Mouse (Mus musculus) embryonic facial prominence, embryonic 15.5 days (tissue): ENCODE measurements at regions not wholly inside any gene's neighbourhood (a gene's known extent, or its start where the extent isn't known, plus 50 kb on each side); places are given as distances from the start of the nearest gene placed in this dataset.
A peak's percentile ranks its signal among the peaks of the same experiment; 100 is the strongest.
"Not testable (repeated sequence)": the region's sequence is repeated elsewhere in the genome, so short reads cannot be mapped to it uniquely, and the experiment has no call there.

Experiments used
- ATAC-seq: fragments of 200-750 bp; cut with Nextera tagmentation; 2 replicates; pipeline ENCODE4 v1.8.0; 2017; ENCODE audit warnings: low read depth, moderate TSS enrichment; ENCODE audit not compliant: insufficient number of reproducible peaks, low FRiP score, low TSS enrichment
- H3K27ac ChIP-seq: fragments of 300-500 bp; sonication (generic); replicated peaks from 2 replicates; pipeline ENCODE4 v1.5.1; 2015; ENCODE audit warnings: mild to moderate bottlenecking, inconsistent platforms
- H3K27me3 ChIP-seq: fragments of 300-500 bp; sonication (generic); 2 replicates; pipeline ENCODE4 v1.6.1; 2015; ENCODE audit warnings: inconsistent platforms
- H3K36me3 ChIP-seq: fragments of 300-500 bp; sonication (generic); 2 replicates; pipeline ENCODE4 v1.6.1; 2015; ENCODE audit warnings: mild to moderate bottlenecking, inconsistent platforms
- H3K4me1 ChIP-seq: fragments of 300-500 bp; sonication (generic); 2 replicates; pipeline ENCODE4 v1.6.1; 2015; ENCODE audit warnings: inconsistent platforms
- H3K4me2 ChIP-seq: fragments of 300-500 bp; sonication (generic); replicated peaks from 2 replicates; pipeline ENCODE4 v1.6.1; 2015; ENCODE audit warnings: mild to moderate bottlenecking, inconsistent platforms
- H3K4me3 ChIP-seq: fragments of 300-500 bp; sonication (generic); replicated peaks from 2 replicates; pipeline ENCODE4 v1.5.1; 2015; ENCODE audit warnings: mild to moderate bottlenecking, inconsistent platforms
- H3K9ac ChIP-seq: fragments of 300-500 bp; sonication (generic); 2 replicates; pipeline ENCODE4 v1.6.1; 2015; ENCODE audit warnings: inconsistent platforms
- H3K9me3 ChIP-seq: fragments of 300-500 bp; sonication (generic); replicated peaks from 2 replicates; pipeline ENCODE4 v1.6.1; 2016; ENCODE audit warnings: inconsistent platforms
- WGBS: fragments of 180-500 bp; shearing (Covaris S2); methylation state at CpG from one replicate; pipeline ENCODE4 v1.1.7; 2015; 5-methylcytosine and 5-hydroxymethylcytosine counted together

DNA sequence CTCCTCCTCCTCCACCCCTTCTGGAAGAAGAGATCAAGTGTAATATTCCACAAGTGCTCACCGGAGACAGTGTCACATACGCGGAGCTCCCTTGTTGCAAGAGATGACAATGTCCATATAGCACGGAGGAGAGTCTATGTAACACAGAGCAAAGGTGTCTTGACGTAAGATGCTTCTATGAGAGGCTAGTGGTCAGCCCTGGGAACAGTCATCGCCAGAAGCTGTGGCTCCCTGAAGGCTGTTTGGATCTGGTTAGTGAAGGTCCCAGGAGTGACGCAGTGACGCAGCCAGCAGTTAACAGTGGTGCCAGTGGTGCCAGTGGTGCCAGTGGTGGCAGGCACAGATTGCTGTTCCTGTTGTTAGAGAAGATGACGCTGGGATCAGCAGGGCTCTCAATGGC lies 66.9 kb downstream of the Twistnb start:
- Histone ChIP-seq H3K9ac (no peak overlapping the region), H3K36me3 (no peaks in the 10 kb centered on the region), H3K27ac (no peak overlapping the region), H3K4me1 (no peaks in the 10 kb centered on the region), H3K4me3 (no peak overlapping the region), H3K27me3 (no peaks in the 10 kb centered on the region), H3K9me3 (no peaks in the 10 kb centered on the region), H3K4me2 (no peak overlapping the region)
- 88% methylated on average over 9 of the region's 9 CpGs for WGBS
- no peak for ATAC-seq

DNA sequence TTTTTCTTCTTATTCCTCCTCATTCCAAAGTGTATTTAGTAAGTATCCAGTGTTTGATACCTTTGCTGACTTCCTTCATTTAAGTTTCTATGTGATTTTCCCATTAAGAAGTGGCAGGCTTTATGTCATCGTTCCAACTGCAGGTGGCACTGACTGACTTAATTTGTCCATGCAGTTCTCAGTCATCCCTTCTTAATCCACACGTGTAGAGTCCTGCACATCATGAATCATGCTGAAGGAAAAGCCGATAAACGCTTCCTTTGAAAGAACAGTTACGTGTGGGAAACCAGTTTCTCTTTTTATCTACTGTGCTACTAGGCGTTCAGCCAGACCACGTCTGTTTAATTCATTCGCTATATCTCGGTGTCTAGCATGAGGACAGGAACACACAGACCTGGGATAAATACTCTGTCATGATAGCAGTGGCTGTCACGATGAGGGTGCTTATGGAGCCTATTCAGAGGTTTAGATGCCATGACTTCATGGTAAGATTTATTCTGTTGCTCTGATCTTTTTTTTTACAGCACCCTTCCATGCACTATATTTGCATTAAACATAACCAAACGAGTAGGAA lies 68.0 kb downstream of the Twistnb start:
- no peaks in the 10 kb centered on the region for H3K27me3 ChIP-seq
- no peak overlapping the region for H3K9ac ChIP-seq
- no peak overlapping the region for H3K4me3 ChIP-seq
- H3K9me3 ChIP-seq = no peaks in the 10 kb centered on the region
- no peak overlapping the region for H3K4me2 ChIP-seq
- ATAC-seq = no peak
- H3K4me1 ChIP-seq = no peaks in the 10 kb centered on the region
- H3K36me3 ChIP-seq = no peaks in the 10 kb centered on the region
- no peak overlapping the region for H3K27ac ChIP-seq
- 54% methylated on average over 11 of the region's 11 CpGs for WGBS

DNA sequence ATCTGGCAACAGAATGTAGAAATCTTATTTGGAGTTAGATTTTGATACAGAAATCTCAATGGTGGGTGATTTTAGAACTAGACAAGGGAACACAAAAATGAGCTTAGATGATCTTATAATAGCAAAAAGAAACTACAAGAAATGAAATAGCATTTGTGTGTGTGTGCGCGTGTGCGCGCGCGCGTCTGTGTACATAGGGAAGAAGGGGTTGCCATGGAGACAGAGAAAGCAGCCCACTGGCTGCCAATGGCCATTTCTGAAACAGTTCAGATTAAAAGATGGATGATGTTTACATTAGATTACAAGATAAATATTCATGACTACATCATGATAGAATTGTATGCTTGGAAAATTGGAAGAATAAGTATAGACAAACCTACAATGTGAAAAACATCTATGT lies 112.1 kb downstream of the Twistnb start:
- Histone ChIP-seq H3K4me2 (no peak overlapping the region), H3K9me3 (no peaks in the 10 kb centered on the region), H3K27me3 (no peaks in the 10 kb centered on the region), H3K9ac (no peak overlapping the region), H3K36me3 (no peaks in the 10 kb centered on the region), H3K4me1 (no peaks in the 10 kb centered on the region), H3K27ac (no peak overlapping the region), H3K4me3 (no peak overlapping the region)
- 98% methylated on average over 7 of the region's 7 CpGs for WGBS
- ATAC-seq = no peak

DNA sequence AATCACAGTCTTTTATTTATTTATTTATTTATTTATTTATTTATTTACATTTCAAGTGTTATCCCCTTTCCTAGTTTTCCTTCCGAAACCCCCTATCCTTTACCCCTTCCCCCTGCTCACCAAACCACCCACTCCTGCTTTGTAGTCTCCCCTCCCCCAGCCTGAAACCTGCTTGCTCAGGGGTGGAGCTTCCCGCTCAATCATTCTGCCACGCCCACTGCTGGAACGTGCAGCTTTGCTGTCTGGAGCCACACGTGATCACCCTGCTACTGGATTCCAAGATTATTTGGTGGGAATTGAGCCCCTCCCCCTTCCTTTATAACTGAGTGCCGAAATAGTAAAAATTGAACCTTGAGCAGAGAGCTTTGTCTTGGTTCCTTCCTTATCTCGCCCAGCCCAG lies 122.2 kb downstream of the Twistnb start:
- not testable (repeated sequence) for H3K9me3 ChIP-seq, H3K4me3 ChIP-seq, ATAC-seq, H3K36me3 ChIP-seq, H3K9ac ChIP-seq, H3K4me1 ChIP-seq, H3K4me2 ChIP-seq, H3K27ac ChIP-seq, H3K27me3 ChIP-seq
- WGBS = 48% methylated on average over 7 of the region's 7 CpGs

DNA sequence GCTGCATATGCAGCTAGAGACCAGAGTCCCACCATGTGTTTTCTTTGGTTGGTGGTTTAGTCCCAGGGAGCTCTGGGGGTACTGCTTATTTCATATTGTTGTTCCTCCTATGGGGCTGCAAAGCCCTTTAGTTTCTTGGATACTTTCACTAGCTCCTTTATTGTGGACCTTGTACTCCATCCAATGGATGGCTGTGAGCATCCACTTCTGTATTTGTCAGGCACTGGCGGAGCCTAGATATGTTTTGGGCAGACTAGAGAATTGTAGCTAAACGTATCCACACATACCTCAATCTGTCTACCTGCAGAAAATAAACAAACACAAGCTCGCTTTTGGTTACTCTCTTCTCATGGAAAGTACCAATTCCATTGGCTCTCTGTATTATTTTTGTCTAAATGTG lies 122.8 kb downstream of the Twistnb start:
- H3K9me3 ChIP-seq = no peaks in the 10 kb centered on the region
- H3K27ac ChIP-seq = no peak overlapping the region

DNA sequence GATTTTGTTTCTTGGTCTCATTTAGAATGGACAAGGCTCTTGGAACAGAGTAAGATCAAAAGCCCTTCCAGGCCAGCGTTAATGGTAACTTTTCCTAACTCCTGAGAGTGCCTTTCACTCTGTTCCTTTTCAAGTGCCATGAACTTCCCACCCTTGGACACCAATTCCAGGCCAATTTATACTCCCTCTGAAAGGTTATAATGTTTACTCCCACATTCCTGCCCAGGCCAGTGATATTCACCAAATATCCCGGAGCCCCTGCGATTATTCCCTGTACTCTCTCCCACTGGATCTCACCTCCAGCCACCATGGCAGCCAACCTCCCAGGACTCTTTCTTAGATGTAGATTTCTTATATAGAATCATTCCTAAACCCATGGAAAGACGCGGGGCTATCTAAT lies 123.2 kb downstream of the Twistnb start:
- Histone ChIP-seq H3K36me3 (no peaks in the 10 kb centered on the region), H3K4me1 (no peaks in the 10 kb centered on the region), H3K9me3 (no peaks in the 10 kb centered on the region), H3K4me3 (no peak overlapping the region), H3K4me2 (no peak overlapping the region), H3K27me3 (no peaks in the 10 kb centered on the region), H3K9ac (no peak overlapping the region), H3K27ac (no peak overlapping the region)
- no peak for ATAC-seq
- WGBS = 92% methylated on average over 5 of the region's 5 CpGs

More for the DNA sequence above, 122.8 kb downstream of the Twistnb start:
- WGBS = 93% methylated on average over 3 of the region's 3 CpGs
- H3K36me3 ChIP-seq = no peaks in the 10 kb centered on the region
- H3K9ac ChIP-seq = no peak overlapping the region
- H3K4me3 ChIP-seq = no peak overlapping the region
- H3K4me2 ChIP-seq = no peak overlapping the region
- ATAC-seq = no peak
- H3K27me3 ChIP-seq = no peaks in the 10 kb centered on the region
- H3K4me1 ChIP-seq = no peaks in the 10 kb centered on the region

DNA sequence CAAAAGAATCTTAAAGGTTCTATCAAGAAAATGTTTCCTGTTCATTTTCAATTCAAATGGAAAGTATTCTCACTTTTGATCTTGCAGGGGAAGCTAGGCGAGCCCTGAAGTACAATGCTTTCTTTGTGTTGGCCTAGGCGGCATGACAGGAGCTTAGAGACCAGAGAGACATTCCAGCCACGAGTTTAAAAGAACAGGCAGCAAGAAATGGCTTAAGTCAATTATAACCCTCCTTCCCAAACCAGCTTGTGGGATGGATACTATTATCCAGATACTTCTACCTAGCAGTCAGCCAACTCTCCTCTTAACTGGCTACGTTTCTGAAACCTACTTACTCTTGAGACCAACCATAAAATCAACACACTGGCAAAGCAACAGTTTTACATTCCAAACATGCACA lies 124.3 kb downstream of the Twistnb start:
- Histone ChIP-seq H3K4me1 (no peaks in the 10 kb centered on the region), H3K4me3 (no peak overlapping the region), H3K4me2 (no peak overlapping the region), H3K9me3 (no peaks in the 10 kb centered on the region), H3K36me3 (no peaks in the 10 kb centered on the region), H3K9ac (no peak overlapping the region), H3K27me3 (no peaks in the 10 kb centered on the region), H3K27ac (no peak overlapping the region)
- ATAC-seq = no peak
- 15% methylated on average over 4 of the region's 4 CpGs for WGBS

DNA sequence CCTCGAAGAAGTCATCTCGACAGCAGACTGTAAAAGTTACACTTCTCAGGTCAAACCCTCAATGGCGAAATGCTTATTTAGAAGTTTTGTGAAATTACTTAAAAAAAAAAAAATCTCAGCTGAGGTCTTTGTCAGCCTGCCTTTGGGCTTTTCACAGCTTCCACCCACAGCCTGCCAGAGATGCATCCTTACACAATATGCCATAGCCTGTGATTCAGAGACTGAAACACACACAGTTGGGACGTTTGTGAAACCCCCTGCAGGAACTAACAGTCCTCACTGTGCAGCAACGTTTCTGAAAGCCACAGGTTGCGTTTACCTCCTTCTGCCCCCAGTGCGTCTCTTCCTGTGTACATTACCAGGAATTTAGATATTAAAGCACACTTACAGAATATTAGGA lies 131.7 kb downstream of the Twistnb start:
- Histone ChIP-seq H3K9ac (no peak overlapping the region), H3K4me1 (no peaks in the 10 kb centered on the region), H3K27ac (no peak overlapping the region), H3K4me3 (no peak overlapping the region), H3K9me3 (no peaks in the 10 kb centered on the region), H3K4me2 (no peak overlapping the region), H3K36me3 (no peaks in the 10 kb centered on the region), H3K27me3 (no peaks in the 10 kb centered on the region)
- 60% methylated on average over 7 of the region's 7 CpGs for WGBS
- ATAC-seq = no peak

DNA sequence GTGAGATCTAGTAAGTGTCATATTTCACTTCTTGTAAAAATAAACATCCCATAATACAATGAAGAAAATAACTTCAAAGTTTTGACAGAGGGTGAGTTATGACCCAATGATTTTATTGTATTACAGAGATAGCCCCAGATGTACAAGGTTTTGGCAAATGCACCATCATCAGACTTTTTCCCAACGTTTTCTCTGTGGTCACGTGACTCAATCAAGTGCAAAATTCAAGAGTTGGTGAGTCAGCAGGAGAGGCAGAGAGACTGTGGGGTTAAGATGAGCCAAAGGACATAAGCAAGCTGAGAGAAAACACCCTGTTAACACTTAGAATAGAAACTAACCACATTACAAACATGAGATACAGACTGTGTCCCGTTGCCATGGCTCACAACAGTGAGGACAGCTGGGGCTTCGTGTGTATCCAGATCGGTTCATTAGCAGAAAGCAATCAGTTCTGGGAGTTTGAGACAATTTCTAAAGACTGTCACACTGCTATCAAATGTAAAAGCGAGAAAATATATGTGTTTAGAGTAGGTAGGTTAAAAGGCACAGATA lies 148.5 kb downstream of the Twistnb start:
- Histone ChIP-seq H3K4me1 (no peaks in the 10 kb centered on the region), H3K4me2 (no peak overlapping the region), H3K36me3 (no peaks in the 10 kb centered on the region), H3K27ac (no peak overlapping the region), H3K9ac (no peak overlapping the region), H3K4me3 (no peak overlapping the region), H3K9me3 (no peaks in the 10 kb centered on the region), H3K27me3 (no peaks in the 10 kb centered on the region)
- 73% methylated on average over 6 of the region's 6 CpGs for WGBS
- no peak for ATAC-seq

DNA sequence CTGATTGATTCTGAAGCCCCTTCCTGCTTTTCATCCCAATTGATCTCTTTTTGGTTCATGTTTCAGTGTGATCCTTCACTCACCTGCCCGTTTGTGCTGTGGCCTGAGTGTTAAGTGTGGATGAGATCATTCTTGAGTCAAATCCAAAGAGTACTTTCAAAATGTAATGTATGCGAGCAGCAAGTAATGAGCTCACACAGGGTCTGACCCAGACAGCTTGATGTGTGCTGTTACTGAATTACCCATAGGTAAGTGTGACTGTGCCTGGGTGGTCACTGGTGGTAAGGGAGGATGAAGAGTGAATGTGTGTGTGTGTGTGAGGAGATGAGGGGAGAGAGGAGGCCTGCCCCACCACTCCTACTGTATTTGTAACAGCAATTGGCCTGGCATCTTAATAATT lies 151.4 kb downstream of the Twistnb start:
- 55% methylated on average over 2 of the region's 2 CpGs for WGBS
- no peaks in the 10 kb centered on the region for H3K36me3 ChIP-seq
- no peak overlapping the region for H3K4me2 ChIP-seq
- no peaks in the 10 kb centered on the region for H3K4me1 ChIP-seq
- no peaks in the 10 kb centered on the region for H3K9me3 ChIP-seq
- no peak overlapping the region for H3K9ac ChIP-seq
- H3K27me3 ChIP-seq = no peaks in the 10 kb centered on the region
- no peak overlapping the region for H3K27ac ChIP-seq
- no peak overlapping the region for H3K4me3 ChIP-seq
- ATAC-seq = no peak

DNA sequence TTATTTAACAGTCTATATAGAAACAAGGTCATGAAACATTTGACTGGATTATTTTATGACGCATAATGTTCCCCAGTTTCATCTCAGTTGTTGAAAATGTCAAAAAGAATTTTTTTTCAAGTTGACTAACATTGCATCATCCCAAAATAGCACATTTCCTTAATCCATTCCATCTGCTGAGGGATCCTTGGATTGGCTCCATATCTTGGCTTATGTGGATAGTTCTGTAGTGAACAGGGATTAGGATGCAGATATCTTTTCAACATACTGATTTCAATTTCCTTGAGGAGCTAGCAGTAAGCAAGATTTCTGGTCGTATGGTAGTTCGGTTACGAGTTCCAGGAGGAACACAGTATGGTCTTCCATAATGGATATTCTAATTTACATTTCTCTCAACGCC lies 161.6 kb downstream of the Twistnb start:
- 0 out of 2 replicates have a peak, but pooled peaks cover 6% of the 10 kb centered on the region for H3K4me1 ChIP-seq
- H3K27me3 ChIP-seq = no peaks in the 10 kb centered on the region
- no peak overlapping the region for H3K27ac ChIP-seq
- no peaks in the 10 kb centered on the region for H3K9me3 ChIP-seq
- H3K9ac ChIP-seq = no peak overlapping the region
- 66% methylated on average over 5 of the region's 5 CpGs for WGBS
- no peaks in the 10 kb centered on the region for H3K36me3 ChIP-seq
- no peak for ATAC-seq
- no peak overlapping the region for H3K4me2 ChIP-seq
- no peak overlapping the region for H3K4me3 ChIP-seq

DNA sequence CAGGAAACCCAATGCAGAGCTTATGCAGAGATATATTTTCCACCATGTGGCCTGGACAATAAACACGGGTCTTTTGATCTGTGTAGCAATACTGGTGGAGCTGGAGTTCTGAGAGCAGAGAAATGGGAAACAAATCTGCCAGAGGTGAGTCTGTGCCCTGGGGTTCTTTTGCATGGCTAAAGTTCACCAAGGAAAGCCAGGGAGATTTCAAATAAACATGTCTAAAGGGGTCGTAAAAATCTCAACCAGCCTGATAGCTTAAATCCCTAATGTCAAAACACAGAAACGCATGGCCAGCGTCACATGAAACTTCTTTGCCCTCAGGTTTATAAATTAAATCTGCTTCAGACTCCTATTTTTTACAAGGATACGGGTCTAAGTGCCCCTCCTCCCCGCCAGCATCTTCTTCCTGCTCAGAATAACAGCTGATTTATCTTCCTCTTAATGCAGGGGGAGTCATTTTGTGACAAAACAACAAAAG lies 163.0 kb downstream of the Twistnb start:
- no peak for ATAC-seq
- Histone ChIP-seq H3K27me3 (no peaks in the 10 kb centered on the region), H3K36me3 (no peaks in the 10 kb centered on the region), H3K4me1 (0 out of 2 replicates have a peak, but pooled peaks cover 6% of the 10 kb centered on the region), H3K4me3 (no peak overlapping the region), H3K4me2 (peak overlapping the region; percentile 29), H3K27ac (no peak overlapping the region), H3K9ac (no peak overlapping the region), H3K9me3 (no peaks in the 10 kb centered on the region)
- WGBS = 24% methylated on average over 6 of the region's 6 CpGs
